Mouse (Mus musculus): ENCODE data around the gene Zfp74.
"Not testable (repeated sequence)": the region's sequence is repeated elsewhere in the genome, so short reads cannot be mapped to it uniquely, and the experiment has no call there.

The Zfp74 gene

GRCm38 (mm10) chr7:29953513-29954401 lies at the start of gene Zfp74:
Gene Zfp74 (minus strand): TSS chr7:29954089.
- DNase-seq (ENCODE audit: low spot score in 2 of 2) = peak; percentile 75 to 81

DNA sequence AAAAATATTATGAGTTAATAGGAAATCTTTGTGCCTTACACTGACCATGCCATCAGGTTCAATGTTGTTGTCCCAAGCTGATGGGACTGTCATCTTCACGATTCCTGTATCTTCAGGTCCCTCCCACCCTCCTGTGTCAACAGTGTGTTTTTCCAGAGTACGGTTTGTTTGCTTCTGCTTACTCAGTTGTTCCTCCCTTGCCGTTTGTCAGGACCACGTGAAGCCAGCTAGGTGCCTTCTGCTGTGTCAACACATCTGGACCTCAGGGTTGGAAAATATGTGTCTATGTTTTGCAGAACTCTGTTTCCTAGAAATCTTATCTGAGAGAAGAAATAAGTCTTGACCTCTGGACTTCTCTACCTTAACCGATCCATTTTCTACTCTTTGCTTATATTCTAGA lies 46.7 kb upstream of the Zfp74 start:
- DNase-seq (ENCODE audit: low spot score in 2 of 2) = no peak

GRCm38 (mm10) chr7:29995134-29995533 lies 41.2 kb upstream of the Zfp74 start:
- no peak for DNase-seq (ENCODE audit: low spot score in 2 of 2)

- DNase-seq (ENCODE audit: low spot score in 2 of 2) = no peak
Measured at GRCm38 (mm10) chr7:29993340-29993739, 39.5 kb upstream of the Zfp74 start.

- DNase-seq (ENCODE audit: low spot score in 2 of 2) = no peak
Measured at GRCm38 (mm10) chr7:29992698-29993097, 38.8 kb upstream of the Zfp74 start.

- DNase-seq (ENCODE audit: low spot score in 2 of 2) = no peak
Measured at GRCm38 (mm10) chr7:29989031-29989430, 35.1 kb upstream of the Zfp74 start.

GRCm38 (mm10) chr7:29987551-29987950 lies 33.7 kb upstream of the Zfp74 start:
- DNase-seq (ENCODE audit: low spot score in 2 of 2) = no peak

- DNase-seq (ENCODE audit: low spot score in 2 of 2) = no peak
Measured at GRCm38 (mm10) chr7:29986101-29986500, 32.2 kb upstream of the Zfp74 start.

DNA sequence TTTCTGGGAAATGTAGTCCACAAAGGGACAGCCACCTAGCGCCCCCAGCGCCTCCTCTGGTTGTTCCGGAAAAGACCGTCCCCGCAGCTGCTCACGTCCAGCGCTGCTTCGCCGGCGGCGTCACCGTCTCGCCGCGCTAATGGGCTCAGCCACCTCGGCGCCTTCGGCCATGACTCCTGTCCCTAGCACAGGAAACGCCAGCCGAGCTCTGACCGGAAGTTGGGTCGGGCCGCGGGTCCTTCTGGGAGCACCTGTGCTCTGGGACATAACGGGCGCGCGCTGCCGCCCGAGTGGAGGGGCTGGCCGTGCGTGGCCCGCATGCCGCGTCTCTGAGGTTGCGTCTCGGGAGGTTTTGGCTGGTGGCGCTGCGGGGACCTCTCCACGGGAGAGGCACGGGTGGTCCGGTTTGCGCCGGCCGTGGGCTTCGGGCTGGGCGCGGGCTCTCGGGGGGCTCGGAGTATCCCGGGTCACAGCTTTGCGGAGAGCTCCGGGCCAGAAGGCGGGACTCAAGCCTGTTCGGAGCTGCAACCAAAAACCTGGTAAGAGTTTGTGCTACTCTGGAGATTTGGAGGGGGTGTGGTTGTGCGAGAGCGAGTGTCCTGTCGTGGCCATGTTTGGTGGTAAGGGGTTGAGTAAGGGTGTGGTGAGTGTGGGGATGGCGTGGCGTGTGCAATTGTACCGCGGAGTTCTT lies 29.9 kb upstream of the Zfp74 start, which contains the start of gene Zfp568:
Zfp568 (plus strand) TSS at position 266 of the 691 bp plus-strand sequence.
- peak; percentile 87 to 91 for DNase-seq (ENCODE audit: low spot score in 2 of 2)

- no peak for DNase-seq (ENCODE audit: low spot score in 2 of 2)
Measured at GRCm38 (mm10) chr7:29983340-29983689, 29.4 kb upstream of the Zfp74 start.

DNA sequence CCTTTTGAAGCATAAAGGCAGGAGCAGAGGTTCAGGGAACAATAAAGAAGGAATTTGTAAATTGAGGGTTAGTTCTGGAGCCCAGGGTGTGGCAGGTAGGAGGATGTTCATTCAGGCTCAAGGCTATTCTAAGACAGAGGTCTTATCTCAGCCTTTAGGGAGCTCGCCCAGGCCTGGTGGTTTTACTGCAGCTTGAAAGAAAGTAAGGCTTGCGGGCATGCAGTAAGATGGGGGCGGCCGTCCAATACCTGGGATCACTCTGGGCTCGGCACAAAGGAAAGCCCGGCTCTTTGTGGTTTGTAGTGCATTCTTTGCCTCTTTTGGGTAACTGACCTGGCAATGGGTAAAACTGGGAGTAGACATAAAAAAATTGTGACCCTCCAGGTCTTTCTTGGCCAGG lies 29.0 kb upstream of the Zfp74 start:
- DNase-seq (ENCODE audit: low spot score in 2 of 2) = peak in 1 of 2 experiments; percentile 26

DNA sequence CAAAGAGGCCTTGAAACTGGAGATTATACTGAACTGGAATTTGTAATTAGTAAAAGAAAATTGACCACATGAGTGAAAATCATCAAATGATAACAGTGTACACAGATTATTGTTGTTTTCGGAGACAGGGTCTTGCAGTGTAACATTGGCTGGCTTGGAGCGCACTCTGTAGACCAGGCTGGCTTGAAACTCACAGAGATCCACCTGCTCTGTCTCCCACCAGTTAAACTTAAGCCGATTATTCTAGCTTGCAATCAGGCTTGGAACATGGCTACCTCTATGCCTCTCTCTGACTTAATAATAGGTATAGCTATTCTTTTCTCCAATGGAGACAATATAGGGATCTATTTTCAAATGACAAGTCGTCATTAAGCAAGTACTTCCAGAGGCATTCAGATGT lies 28.5 kb upstream of the Zfp74 start:
- no peak for DNase-seq (ENCODE audit: low spot score in 2 of 2)

- DNase-seq (ENCODE audit: low spot score in 2 of 2) = no peak
Measured at GRCm38 (mm10) chr7:29981860-29982259, 28.0 kb upstream of the Zfp74 start.

DNA sequence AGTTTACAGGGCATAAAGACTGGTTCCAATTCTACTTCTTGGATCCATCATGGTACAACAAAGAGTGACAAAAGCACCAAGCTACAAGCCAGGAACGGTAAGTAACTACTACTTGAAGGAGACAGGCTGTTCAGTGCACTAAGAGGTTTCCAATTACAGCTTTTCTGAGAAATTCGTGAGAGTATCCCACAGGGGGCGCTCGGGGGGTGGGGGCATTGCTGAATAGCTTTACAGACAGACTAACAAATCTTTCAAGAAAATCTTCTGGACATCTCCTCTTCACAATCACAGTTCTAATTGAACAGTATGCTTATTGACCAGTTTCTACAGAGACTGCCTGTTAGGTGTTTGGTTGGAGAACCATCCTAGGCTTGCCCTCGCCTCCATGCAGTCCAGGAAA lies 27.6 kb upstream of the Zfp74 start:
- DNase-seq (ENCODE audit: low spot score in 2 of 2) = peak in 1 of 2 experiments; percentile 43

- no peak for DNase-seq (ENCODE audit: low spot score in 2 of 2)
Measured at GRCm38 (mm10) chr7:29980761-29981160, 26.9 kb upstream of the Zfp74 start.

- no peak for DNase-seq (ENCODE audit: low spot score in 2 of 2)
Measured at GRCm38 (mm10) chr7:29970686-29971085, 16.8 kb upstream of the Zfp74 start.

GRCm38 (mm10) chr7:29965115-29965810 lies 11.4 kb upstream of the Zfp74 start:
- not testable (repeated sequence) for DNase-seq (ENCODE audit: low spot score in 2 of 2)

- no peak for DNase-seq (ENCODE audit: low spot score in 2 of 2)
Measured at GRCm38 (mm10) chr7:29959004-29959403, 5.1 kb upstream of the Zfp74 start.

DNA sequence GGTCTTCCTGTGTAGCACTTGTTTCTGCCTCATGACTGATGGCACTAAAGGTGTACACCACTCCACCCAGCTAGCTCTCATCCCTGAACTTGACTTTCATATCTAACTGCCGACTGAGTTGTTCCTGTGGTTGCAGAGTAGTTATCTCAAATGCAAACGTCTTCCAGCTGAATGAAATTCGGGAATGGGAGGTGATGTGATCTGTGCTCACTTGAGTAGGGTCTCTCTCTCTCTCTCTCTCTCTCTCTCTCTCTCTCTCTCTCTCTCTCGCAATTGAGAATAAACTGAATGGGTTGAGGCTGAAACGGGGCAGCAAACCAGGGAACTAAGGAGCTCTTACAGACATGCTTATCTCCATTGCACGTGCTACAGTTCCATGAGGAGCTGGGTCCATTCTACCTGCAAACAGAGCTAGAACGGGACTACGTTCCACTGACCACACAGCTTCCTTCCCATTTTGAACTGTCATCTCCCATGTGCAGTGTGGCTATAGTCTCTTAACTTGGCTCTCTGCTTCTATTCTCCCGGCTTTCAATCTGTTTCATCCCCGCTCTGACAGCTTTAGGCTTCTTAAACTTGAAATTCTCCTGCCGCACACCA lies 4.3 kb upstream of the Zfp74 start:
- no peak for DNase-seq (ENCODE audit: low spot score in 2 of 2)

- no peak for DNase-seq (ENCODE audit: low spot score in 2 of 2)
Measured at GRCm38 (mm10) chr7:29956257-29956656, 2.4 kb upstream of the Zfp74 start.

DNA sequence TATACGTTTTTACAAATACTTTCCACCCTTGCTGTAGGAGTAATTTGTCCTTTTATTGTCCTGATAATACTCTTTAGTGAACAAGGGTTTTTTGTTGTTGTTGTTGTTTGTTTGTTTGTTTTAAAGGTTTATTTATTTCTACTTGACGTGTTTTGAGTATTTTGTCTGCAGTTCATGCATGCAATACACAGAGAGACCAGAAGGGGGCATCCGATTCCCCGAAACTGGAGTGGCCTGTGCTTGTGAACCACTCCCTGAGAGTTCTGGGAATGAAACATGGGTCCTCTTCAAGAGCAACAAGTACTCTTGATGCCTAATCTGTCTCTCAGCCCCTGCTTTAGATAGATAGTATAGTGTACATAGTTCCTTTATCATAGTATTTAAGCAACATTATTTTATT lies 842 bp upstream of the Zfp74 start:
- DNase-seq (ENCODE audit: low spot score in 2 of 2) = peak; percentile 47 to 70

GRCm38 (mm10) chr7:29953086-29953485 lies 803 bp downstream of the Zfp74 start:
- no peak for DNase-seq (ENCODE audit: low spot score in 2 of 2)

Measured in spleen, postnatal 10 days (tissue).